Mouse (Mus musculus): ENCODE measurements at regions not wholly inside any gene's neighbourhood (a gene's known extent, or its start where the extent isn't known, plus 50 kb on each side); places are given as distances from the start of the nearest gene placed in this dataset.
"Not testable (repeated sequence)": the region's sequence is repeated elsewhere in the genome, so short reads cannot be mapped to it uniquely, and the experiment has no call there.

DNA sequence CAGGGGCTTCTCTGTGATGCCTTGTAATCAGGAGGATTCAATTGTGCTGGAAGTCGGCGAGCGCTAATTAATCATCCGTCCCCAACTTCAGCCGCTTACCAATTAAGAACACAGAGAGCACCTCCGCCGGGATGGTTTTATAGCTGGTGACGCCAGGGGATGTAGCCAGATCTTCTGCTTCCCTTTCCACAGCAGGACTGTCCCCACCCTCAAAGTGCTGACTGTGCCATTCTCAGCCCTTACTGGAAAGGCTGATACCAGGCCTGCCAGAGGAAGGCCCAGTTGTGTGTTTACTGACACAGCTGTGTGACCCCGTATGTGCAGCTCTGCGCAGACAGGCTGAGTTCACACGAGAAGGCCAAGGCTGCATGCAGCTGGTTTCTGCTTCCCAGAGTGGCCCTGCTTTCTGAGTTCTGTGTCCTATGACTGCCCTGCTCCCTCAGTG lies 59.9 kb upstream of the Bend4 start:
- no peak for DNase-seq

DNA sequence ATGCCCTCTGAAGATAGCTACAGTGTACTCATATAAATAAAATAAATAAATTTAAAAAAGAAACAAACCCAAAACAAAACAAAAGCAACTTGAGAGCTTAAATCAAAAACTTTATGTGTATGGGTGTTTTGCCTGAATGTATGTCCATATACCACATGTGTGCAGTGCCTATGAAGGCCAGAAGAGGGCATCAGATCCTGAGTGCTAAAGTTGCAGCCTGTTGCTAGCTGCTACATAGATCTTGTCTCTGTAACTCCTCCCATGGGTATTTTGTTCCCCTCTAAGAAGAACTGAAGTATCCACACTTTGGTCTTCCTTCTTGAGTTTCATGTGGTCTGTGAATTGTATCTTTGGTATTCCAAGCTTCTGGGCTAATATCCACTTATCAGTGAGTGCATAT lies 62.6 kb upstream of the Bend4 start:
- DNase-seq, result not testable (repeated sequence)

DNA sequence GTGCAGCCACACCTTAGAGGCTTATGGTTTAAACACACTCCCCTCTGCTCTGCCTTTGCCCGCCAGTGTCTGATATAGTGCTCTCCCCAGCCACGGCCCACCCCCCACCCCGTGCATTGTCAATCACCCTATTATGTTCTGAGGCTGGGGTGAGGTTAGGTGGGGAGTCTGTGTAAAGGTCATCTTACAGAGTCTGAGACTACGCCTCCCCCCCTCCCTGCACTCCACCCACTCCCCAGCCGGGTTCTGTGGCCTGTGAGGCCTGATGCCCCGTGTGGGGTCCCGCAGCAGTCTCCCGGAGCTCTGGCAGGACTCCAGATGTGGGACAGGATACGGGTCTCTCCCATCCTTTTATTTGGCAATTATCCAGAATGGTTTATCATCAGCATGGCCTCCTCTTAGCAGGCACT lies 64.8 kb upstream of the Bend4 start:
- DNase-seq, result no peak

DNA sequence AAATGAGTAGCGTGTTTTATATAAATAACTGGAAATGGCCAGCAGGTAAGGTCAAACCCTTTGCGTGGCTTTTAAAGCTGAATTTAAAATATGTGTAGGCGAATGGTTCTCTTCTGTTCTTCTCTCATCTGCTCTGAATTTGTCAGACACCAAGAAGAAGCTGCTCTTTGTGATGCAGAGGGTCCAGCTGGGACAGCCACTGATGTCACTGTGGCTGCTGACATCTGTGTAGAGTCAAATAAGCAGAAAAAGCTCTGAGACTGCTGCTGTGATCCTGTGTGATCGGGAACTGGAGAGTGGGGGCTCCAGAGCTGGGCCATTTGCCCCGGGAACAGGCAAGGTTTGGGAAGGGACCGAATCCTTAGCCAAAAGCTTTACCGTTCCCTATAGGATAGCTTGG lies 68.6 kb upstream of the Bend4 start:
- no peak for DNase-seq

DNA sequence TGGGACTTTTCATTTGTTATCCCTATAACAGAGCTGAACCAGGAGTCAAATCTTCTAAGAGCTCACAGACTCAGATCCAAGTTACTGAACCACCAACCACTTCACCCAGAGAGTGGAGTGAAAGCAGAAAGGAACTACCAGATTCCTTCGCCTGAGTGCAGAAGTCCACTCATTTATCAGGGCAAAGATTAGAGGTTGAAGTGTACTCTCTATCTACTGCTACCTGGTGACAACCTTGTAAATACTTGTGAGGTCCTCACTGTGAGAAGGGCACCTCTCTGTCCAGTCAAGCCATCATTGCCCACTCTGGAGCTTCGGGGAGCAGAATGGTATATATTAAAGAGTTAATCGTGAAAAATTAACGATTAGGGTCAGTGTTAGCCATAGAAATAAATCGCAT lies 87.4 kb upstream of the Shisa3 start:
- DNase-seq, result no peak

DNA sequence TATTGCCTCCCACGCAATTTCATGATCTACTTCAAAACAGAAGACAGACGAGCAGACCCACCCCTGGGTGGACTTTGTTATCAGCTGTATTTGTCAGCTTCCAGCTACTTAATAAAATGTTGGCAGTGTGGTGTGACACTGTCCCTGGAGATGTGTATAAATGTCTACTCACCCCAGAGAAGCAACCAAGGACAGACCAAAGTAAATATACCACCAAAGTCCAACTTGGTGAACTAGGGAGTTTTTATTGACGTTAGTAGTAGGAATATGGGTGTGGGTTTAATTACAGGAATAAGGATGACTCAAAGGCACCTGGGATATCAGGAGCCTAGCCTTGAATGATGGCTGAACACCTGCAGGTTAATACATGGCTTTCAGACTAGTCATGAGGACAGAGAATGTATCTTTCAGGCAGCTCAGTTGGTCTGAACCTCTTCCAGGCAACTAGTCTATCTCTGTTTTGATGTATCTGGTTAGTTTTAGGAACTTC lies 86.2 kb upstream of the Shisa3 start:
- DNase-seq, result no peak

DNA sequence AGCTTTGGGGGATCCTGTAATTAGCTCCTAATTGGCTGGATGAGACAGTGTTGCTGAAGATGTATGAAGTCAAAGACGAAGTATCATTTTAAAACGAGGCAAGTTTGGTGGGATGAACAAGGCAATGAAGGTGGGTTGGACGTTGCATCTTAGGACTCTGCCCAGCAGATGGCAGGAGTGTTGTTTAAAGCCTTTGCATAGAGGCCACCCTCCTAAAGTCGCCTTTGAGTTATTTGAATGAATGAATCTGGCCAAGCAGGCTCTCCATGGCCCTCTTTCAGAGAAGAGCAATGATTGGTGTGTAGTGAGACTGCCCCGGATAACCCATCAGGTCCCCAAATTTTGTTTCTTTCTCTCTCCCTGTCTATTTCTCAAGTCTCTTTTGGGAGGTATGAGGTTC lies 77.5 kb upstream of the Shisa3 start:
- DNase-seq, result no peak

DNA sequence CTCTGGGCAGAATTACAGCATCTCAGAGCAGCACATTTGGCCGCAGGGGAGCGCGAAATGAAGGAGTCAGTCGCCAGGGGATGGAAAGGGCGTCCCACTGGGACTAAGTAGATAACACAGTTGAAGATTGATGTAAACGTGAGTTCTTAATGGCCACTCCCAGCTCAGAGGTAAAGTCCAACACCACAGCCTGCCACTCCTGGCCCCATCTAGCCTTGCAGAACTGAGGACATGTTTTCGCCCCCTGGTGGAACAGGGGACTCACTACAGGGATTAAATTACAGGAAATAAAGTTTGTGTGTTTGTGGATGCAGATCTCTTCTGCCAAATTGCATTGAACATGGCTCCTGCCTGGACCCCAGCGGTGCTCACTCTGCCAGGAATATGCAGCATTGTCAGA lies 76.7 kb upstream of the Shisa3 start:
- DNase-seq, result peak; percentile 6

DNA sequence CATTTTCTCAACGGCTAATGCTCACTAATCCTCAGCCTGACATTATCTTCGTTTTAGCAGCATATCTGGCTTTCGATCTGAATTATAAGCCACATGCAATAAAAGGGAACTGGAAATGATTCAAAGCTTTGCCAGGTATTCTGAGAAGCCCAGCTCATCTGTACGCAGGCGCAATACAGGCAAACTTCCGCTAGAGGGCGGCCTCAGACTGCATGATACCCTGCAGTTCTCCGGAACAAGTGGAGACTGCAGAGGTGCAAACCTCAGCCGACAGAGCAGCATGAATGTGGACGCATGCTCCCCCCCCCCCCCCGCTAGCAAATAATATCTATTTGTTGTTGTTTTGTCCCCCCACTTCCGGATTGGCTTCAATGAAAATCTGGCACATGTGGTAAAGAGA lies 75.3 kb upstream of the Shisa3 start:
- DNase-seq, result peak; percentile 80

DNA sequence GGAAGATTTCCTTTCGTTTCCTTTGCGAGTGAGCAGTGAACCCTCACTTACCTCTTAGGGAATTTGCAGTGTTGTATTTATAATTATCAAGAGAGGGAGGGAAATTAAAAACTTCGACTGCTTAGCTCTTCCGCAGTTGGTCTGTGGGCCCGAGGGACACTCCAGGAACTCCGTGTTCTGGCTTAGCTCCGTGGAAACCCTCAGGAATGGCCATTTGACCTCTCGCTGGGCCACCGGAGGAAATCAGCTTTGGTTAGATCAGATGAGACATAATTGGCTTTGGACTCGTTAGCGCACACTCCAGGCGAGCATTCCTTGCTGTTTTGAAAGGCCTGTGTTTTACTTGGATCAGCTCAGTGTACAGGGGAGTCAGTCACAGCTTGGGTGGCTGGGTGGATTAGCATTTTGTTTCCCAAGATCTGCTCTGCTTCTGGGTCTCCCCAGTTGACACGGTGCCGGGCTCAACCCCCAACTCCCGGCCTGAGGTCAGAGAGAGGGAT lies 74.9 kb upstream of the Shisa3 start:
- DNase-seq, result peak; percentile 32

DNA sequence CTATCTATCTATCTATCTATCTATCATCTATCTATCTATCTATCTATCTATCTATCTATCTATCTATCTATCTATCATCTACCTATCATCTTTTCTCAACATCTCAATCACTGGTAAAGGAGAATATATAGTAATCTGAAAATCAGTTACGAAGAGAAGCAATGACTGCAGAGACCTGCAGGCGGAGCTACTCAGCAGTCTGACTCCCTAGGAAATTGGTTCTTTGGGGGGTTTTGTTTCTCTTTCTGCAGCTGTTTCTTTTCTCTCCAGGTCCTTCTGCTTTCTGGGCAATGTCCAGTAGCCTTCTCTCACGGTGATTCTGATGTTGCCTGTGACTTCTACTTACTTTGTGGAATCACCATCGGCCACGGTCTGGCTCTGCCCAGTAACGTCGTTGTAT lies 73.6 kb upstream of the Shisa3 start:
- no peak for DNase-seq

DNA sequence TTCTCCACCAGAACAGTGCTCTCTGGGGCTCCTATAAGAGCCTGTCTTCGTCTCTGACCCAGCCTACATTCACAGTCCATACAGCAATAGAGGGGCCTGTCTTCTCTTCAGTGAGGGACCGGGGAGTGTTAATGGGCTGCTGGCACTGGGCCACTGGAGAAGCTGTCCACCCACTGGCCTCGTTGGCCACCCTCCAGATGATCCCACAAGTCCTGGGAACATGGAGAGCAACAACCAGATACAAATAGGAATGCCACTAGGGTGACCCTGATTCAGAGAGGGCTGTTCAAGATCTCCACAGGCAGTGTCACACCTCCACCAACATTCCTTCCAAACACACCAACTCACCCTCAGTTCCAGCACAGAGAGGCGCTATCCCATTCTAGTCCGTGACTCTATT lies 69.7 kb upstream of the Shisa3 start:
- DNase-seq, result no peak

DNA sequence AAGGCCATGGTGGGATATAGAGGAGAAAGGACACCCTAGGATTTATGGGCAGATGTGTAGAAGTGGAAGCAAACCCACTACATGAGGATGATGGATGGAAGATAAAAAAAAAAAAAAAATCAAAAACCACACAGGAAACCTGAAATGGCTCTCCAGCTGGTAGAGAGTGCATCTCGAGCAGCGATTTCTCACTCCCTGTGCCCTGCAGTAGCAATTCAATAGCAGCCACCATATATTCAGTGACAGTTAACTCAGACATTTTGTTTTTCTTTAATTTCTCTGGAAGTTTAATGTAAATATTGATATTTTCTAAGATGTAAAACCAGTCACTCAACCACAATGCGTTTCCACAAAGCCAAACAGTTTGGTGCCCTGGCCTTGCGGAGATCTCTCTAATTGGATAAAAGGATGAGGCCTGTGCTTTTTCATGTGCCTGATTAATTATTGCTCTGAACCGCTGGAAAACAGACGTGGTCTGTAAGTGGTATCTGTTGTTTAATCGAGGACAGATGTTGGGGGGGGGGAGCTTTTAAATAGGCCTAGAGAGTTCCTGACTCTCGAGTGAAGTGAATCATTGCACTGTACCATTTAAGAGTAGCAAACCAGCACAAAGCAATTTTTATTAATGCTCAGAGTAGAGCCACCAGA lies 68.0 kb upstream of the Shisa3 start:
- DNase-seq, result no peak

DNA sequence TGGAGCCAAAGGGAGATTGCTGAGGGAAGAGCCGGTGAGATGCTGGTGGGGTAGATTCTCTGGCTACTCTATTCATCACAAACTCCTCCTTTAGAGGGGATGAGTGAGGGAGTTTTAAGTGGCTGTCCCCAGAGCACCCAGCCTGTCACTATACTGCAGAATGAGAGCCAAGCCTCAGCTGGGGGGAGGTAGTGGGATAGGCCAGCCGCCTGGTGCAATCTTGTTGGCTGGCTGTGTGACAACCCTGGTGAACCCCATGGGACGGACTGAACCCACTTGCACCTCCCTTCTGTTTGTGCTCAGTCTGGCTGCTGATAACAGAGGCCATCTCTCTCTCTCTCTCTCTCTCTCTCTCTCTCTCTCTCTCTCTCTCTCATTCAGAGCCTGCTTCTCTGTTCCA lies 65.8 kb upstream of the Shisa3 start:
- DNase-seq, result no peak

DNA sequence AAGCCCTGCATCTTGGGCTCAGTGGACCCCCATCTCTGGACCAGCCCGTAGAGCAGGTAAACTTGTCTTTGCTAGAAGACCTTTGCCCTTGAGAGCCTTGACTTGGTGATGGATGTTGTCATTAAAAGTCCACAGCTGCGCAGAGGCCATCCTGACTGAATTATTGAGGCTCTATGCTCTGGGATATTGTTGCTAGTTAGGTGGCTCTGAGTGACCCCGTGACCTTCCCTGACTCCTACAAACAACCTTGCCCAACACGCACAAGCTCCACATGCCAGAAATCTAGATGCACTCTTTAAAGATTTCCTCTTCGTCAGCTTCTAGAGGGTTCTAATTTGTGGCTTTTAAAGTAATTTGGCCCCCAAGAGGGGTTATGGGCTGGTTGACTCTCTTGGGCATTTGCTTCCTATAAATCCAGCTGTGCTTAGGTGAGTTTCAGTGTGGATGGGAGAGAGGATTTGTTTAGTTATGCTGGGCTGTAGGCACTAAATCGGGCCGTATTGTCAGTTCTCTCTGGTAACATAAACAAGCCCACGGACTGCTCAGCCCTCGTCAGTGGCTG lies 63.6 kb upstream of the Shisa3 start:
- no peak for DNase-seq

DNA sequence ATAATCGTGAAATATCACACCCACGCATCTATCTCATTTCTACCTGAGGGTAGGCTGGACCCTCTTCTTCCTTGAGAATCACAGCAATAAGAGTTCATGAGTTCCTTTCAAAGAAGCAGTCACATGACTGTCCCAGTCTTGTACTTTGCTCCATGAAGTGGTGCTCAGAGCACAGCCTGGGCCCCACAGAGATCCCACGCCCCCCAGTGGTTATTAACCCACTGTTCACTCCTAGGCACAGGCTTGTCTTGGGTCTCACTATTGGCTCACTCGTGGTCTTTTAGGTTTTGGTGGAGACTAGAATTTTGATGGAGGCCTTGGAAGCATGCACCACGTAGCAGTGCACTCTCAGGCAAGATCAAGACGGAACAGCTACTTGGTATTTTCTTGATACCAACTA lies 57.4 kb upstream of the Shisa3 start:
- no peak for DNase-seq

DNA sequence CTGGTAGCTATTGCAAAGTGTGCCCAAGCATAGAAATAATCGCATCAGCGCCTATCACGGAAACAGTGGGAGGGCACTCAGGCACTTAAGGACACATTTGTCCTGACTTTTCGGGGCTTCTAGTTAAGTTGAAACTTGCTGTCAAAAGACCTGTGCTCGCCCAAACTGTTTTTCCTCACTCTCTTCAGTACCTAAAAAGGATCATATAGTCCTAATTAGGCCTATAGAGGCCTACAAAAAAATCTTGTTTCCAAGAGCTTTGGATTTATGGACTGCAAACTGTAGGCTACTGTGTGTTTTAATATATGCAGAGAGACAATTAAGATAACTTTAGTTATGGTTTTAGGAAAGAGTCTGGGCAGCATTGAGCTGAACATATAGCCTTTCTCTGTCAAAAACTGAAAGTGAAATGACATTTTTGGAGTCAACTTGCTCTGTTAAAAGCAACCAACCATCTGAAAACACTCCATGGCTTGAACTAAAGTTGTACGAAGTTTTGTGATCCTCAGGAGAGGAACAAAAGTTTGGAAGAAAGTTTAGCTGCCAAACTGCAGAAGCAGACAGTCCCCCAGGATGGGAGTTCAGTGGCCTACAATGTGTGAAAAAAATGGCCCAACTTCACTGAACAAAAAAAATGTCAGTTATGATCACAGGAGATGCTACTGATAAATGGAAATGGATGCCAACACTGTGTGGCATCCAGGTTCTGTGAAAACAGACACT lies 55.9 kb upstream of the Shisa3 start:
- no peak for DNase-seq

DNA sequence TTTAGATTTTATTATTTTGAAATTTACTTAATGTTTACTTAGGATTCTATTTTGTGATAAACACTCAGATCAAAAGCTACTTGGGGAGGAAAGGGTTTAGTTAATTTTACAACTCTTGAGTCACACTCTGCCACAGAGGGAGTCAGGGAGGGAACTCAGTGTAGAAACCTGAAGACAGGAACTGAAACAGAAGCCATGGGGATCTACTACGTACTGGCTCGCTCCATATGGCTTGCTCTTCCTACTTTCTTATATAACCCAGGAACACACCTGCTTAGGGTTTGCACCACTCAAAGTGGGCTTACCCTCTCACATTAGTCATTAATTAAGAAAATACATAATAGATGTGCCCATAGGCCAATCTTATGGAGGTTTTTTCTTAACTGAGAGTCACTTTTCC lies 54.8 kb upstream of the Shisa3 start:
- DNase-seq, result no peak

Measured in kidney, adult 18-20 months (tissue).